Mouse (Mus musculus): ENCODE data around the gene Cacna1c. TPM values are rescaled to one million over a fixed set of nuclear protein-coding genes. Genes with fewer than 3 reads are reported as not detected.

Gene Cacna1c
- polyA plus RNA-seq, 1 experiment from 2014 or later: 44.0 TPM

DNA sequence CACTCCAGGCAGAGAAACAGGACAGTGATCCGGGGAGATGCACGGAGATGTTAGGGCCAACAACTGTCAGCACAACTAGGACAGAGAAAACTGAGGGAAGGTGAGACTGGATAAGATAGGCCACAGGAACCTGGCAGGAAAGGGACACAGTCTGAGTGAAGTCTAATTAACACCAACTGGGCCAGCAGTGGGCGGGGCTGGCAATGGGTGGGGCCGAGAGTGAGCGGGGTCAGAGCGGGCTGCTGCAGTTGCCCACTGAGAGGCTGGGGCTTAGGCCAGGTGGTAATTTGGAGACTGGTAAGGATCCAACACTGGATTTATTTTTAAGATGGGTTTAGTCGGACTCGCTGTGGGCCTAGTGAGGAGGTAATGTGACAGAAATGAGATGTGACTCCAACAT, 418.8 kb downstream of the Cacna1c start:
- Histone ChIP-seq H3K27ac (ENCODE audit: low read depth, low read length) (no peak overlapping the region), H3K9me3 (replicated peaks; ENCODE audit: control insufficient read depth, low read length) (no peaks in the 10 kb centered on the region), H3K27me3 (ENCODE audit: control insufficient read depth, insufficient read depth, low read length) (no peaks in the 10 kb centered on the region), H3K9ac (ENCODE audit: low read depth, low read length) (no peak overlapping the region), H3K4me3 (ENCODE audit: low read depth, low read length) (no peak overlapping the region), H3K4me2 (no peak overlapping the region), H3K36me3 (ENCODE audit: control insufficient read depth, insufficient read depth, low read length) (no peaks in the 10 kb centered on the region), H3K4me1 (ENCODE audit: control insufficient read depth, insufficient read depth, low read length) (peaks cover 5% of the 10 kb centered on the region; the same call in 1 of the 2 replicates)
- ATAC-seq (replicated peaks; ENCODE audit: insufficient number of reproducible peaks, low FRiP score, low TSS enrichment): no peak
- WGBS (ENCODE audit: insufficient replicate concordance): 53% methylated on average over 8 of the region's 8 CpGs

DNA sequence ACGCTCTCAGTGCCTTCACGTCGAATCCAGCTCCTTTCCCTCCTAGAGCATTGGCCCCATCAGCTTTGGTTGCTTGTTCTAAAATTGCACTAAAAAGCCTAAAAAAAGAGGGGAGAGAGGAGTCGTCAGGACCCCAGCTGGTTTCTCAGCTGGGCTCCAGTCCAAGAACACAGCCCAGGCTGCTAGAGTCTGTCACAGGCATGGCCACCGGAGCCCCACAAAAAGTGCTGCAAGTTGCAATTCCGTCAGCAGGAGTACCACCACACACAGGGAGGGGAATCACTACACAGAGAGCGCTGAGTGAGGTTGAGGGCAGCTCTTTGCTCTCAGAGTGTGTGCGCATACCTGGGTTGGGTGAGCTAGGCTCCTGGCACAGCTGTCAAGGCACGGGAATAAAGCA, 419.8 kb downstream of the Cacna1c start:
- no peaks in the 10 kb centered on the region for H3K27me3 ChIP-seq (ENCODE audit: control insufficient read depth, insufficient read depth, low read length)
- no peak overlapping the region for H3K27ac ChIP-seq (ENCODE audit: low read depth, low read length)
- no peak overlapping the region for H3K4me2 ChIP-seq
- no peak overlapping the region for H3K4me3 ChIP-seq (ENCODE audit: low read depth, low read length)
- no peaks in the 10 kb centered on the region for H3K9me3 ChIP-seq (replicated peaks; ENCODE audit: control insufficient read depth, low read length)
- no peaks in the 10 kb centered on the region for H3K36me3 ChIP-seq (ENCODE audit: control insufficient read depth, insufficient read depth, low read length)
- H3K4me1 ChIP-seq (ENCODE audit: control insufficient read depth, insufficient read depth, low read length): no peaks in the 10 kb centered on the region; the same call in 1 of the 2 replicates
- 77% methylated on average over 9 of the region's 9 CpGs for WGBS (ENCODE audit: insufficient replicate concordance)
- no peak for ATAC-seq (replicated peaks; ENCODE audit: insufficient number of reproducible peaks, low FRiP score, low TSS enrichment)
- no peak overlapping the region for H3K9ac ChIP-seq (ENCODE audit: low read depth, low read length)

DNA sequence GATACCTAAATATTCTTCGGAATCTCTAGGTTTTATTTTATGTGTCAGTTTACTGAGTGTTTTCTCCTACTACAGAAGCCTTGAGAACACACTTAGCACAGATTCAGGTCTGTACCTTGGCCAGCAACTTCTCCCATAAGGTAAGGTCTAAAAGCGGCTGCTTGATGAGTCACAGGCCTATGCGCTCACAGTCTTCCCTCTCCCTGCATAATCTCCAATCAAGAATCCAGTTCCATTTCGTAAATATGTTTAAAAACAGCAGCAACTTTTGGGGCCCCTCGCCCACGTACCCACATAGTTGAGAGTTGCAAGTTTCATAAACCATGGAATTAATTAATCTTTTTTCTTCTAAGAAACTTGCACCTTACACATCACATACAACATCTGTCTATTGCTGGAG, 423.6 kb downstream of the Cacna1c start:
- H3K4me2 ChIP-seq: no peak overlapping the region
- H3K36me3 ChIP-seq (ENCODE audit: control insufficient read depth, insufficient read depth, low read length): no peaks in the 10 kb centered on the region
- no peak overlapping the region for H3K9ac ChIP-seq (ENCODE audit: low read depth, low read length)
- H3K27me3 ChIP-seq (ENCODE audit: control insufficient read depth, insufficient read depth, low read length): no peaks in the 10 kb centered on the region
- no peak for ATAC-seq (replicated peaks; ENCODE audit: insufficient number of reproducible peaks, low FRiP score, low TSS enrichment)
- H3K4me3 ChIP-seq (ENCODE audit: low read depth, low read length): no peak overlapping the region
- WGBS (ENCODE audit: insufficient replicate concordance): 89% methylated on average over 6 of the region's 6 CpGs
- H3K9me3 ChIP-seq (replicated peaks; ENCODE audit: control insufficient read depth, low read length): no peaks in the 10 kb centered on the region
- H3K4me1 ChIP-seq (ENCODE audit: control insufficient read depth, insufficient read depth, low read length): no peaks in the 10 kb centered on the region; the same call in 1 of the 2 replicates
- H3K27ac ChIP-seq (ENCODE audit: low read depth, low read length): no peak overlapping the region

DNA sequence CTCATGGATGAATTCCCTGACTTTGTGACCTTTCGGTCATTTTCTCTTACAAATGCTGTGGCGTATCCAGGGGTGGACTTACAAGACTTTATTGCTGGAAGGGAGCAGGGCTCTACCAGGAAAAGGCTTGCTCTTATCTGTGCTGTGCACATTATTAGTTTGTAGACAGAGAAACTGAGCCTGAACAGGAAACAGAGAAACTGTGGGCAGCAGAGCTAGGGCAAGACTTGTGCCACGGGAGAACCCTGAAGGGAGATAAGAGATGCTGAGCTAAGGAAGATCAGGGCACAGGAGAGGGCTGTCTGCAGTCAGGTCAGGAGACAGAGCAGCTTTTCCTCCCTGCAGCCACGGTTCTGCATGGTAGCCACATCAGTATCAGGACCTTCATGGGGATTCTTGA, 425.1 kb downstream of the Cacna1c start:
- Histone ChIP-seq H3K4me2 (no peak overlapping the region), H3K9me3 (replicated peaks; ENCODE audit: control insufficient read depth, low read length) (no peaks in the 10 kb centered on the region), H3K27me3 (ENCODE audit: control insufficient read depth, insufficient read depth, low read length) (no peaks in the 10 kb centered on the region), H3K27ac (ENCODE audit: low read depth, low read length) (no peak overlapping the region), H3K36me3 (ENCODE audit: control insufficient read depth, insufficient read depth, low read length) (no peaks in the 10 kb centered on the region), H3K9ac (ENCODE audit: low read depth, low read length) (no peak overlapping the region), H3K4me3 (ENCODE audit: low read depth, low read length) (no peak overlapping the region), H3K4me1 (ENCODE audit: control insufficient read depth, insufficient read depth, low read length) (no peaks in the 10 kb centered on the region)
- 58% methylated on average over 4 of the region's 4 CpGs for WGBS (ENCODE audit: insufficient replicate concordance)
- no peak for ATAC-seq (replicated peaks; ENCODE audit: insufficient number of reproducible peaks, low FRiP score, low TSS enrichment)

DNA sequence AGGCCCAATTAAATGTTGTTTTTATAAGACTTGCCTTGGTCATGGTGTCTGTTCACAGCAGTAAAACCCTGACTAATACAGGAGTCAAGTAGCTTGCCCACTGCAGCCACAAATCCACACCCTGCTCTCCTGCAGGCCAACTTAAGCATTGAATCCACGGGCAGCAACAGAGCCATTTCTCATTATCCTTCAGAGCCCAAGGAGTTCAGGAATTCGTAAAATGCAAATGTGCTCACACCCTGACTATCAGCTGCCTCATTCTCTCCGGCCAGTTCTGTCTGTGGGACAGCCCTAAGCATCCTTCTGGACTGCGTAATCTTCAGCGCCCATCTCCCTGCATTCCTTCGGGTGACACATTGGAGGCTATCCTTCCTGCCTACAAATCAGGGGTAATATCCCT, 425.8 kb downstream of the Cacna1c start:
- Histone ChIP-seq H3K36me3 (ENCODE audit: control insufficient read depth, insufficient read depth, low read length) (no peaks in the 10 kb centered on the region), H3K4me3 (ENCODE audit: low read depth, low read length) (no peak overlapping the region), H3K4me1 (ENCODE audit: control insufficient read depth, insufficient read depth, low read length) (no peaks in the 10 kb centered on the region), H3K27ac (ENCODE audit: low read depth, low read length) (no peak overlapping the region), H3K27me3 (ENCODE audit: control insufficient read depth, insufficient read depth, low read length) (no peaks in the 10 kb centered on the region), H3K4me2 (no peak overlapping the region), H3K9me3 (replicated peaks; ENCODE audit: control insufficient read depth, low read length) (no peaks in the 10 kb centered on the region), H3K9ac (ENCODE audit: low read depth, low read length) (no peak overlapping the region)
- 75% methylated on average over 6 of the region's 6 CpGs for WGBS (ENCODE audit: insufficient replicate concordance)
- no peak for ATAC-seq (replicated peaks; ENCODE audit: insufficient number of reproducible peaks, low FRiP score, low TSS enrichment)

DNA sequence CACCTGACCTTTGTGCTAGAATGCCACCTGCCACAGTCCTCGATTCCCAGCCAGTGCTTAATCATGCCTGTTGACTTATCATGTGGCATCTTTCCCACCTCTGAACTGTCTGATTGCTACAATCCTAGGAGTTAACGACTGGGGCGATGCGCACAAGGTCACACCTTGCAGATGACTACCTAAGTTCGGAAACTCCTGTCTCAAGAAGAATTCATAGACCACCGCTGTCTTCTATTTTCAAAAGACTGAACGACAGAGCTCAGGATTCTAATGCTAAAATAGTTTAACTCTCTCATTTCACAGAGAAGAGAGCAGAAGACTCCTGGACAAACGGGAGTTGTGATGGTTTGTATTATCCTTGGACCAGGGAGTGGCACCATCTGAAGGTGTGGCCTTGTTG, 426.4 kb downstream of the Cacna1c start:
- Histone ChIP-seq H3K27me3 (ENCODE audit: control insufficient read depth, insufficient read depth, low read length) (no peaks in the 10 kb centered on the region), H3K9ac (ENCODE audit: low read depth, low read length) (no peak overlapping the region), H3K27ac (ENCODE audit: low read depth, low read length) (no peak overlapping the region), H3K36me3 (ENCODE audit: control insufficient read depth, insufficient read depth, low read length) (no peaks in the 10 kb centered on the region), H3K4me2 (no peak overlapping the region), H3K4me3 (ENCODE audit: low read depth, low read length) (no peak overlapping the region), H3K4me1 (ENCODE audit: control insufficient read depth, insufficient read depth, low read length) (no peaks in the 10 kb centered on the region), H3K9me3 (replicated peaks; ENCODE audit: control insufficient read depth, low read length) (no peaks in the 10 kb centered on the region)
- 91% methylated on average over 8 of the region's 8 CpGs for WGBS (ENCODE audit: insufficient replicate concordance)
- ATAC-seq (replicated peaks; ENCODE audit: insufficient number of reproducible peaks, low FRiP score, low TSS enrichment): no peak

DNA sequence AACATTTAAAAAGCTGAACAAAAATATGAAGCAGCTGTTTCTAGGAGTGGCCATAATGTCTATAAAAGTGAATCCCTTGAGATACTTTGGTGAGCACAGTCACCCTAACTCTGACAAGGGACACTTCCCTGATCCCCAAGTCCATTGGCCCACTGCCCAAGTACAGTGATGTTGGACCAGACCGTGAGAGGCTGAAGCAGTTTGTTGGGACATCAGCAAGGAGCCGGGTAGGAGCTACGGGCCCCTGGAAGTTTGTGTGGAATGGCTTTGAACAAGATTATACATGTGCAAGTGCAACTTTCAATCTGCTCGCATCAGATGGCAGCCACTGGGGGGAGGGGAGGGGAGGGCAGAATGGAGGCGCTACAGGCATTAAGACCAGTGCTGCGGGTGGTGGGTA, 428.5 kb downstream of the Cacna1c start:
- Histone ChIP-seq H3K4me2 (no peak overlapping the region), H3K4me1 (ENCODE audit: control insufficient read depth, insufficient read depth, low read length) (no peaks in the 10 kb centered on the region), H3K27me3 (ENCODE audit: control insufficient read depth, insufficient read depth, low read length) (no peaks in the 10 kb centered on the region), H3K9ac (ENCODE audit: low read depth, low read length) (no peak overlapping the region), H3K4me3 (ENCODE audit: low read depth, low read length) (no peak overlapping the region), H3K27ac (ENCODE audit: low read depth, low read length) (no peak overlapping the region), H3K36me3 (ENCODE audit: control insufficient read depth, insufficient read depth, low read length) (no peaks in the 10 kb centered on the region), H3K9me3 (replicated peaks; ENCODE audit: control insufficient read depth, low read length) (no peaks in the 10 kb centered on the region)
- ATAC-seq (replicated peaks; ENCODE audit: insufficient number of reproducible peaks, low FRiP score, low TSS enrichment): no peak
- 74% methylated on average over 6 of the region's 6 CpGs for WGBS (ENCODE audit: insufficient replicate concordance)

DNA sequence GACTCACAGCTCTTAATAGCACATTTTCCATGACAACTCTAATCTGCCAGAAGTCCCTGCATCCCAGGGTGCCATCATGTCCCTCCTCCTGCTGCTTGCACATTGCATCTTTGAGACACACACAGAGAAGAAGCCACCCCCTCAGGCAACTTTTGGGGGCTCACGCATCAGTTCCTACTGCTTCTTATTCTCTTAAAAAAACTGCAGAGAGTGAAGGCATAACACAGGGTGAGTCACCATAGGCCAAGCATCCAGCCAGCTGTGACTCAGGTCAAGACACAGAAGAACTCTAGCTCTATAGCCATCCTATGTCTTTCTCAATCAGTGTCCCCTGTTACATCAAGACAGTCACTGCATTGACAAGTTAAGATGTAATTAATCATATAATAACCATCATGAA, 431.0 kb downstream of the Cacna1c start:
- 71% methylated on average over 1 of the region's 1 CpGs for WGBS (ENCODE audit: insufficient replicate concordance)
- ATAC-seq (replicated peaks; ENCODE audit: insufficient number of reproducible peaks, low FRiP score, low TSS enrichment): no peak
- Histone ChIP-seq H3K9ac (ENCODE audit: low read depth, low read length) (no peak overlapping the region), H3K27ac (ENCODE audit: low read depth, low read length) (no peak overlapping the region), H3K27me3 (ENCODE audit: control insufficient read depth, insufficient read depth, low read length) (no peaks in the 10 kb centered on the region), H3K36me3 (ENCODE audit: control insufficient read depth, insufficient read depth, low read length) (no peaks in the 10 kb centered on the region), H3K9me3 (replicated peaks; ENCODE audit: control insufficient read depth, low read length) (no peaks in the 10 kb centered on the region), H3K4me1 (ENCODE audit: control insufficient read depth, insufficient read depth, low read length) (no peaks in the 10 kb centered on the region), H3K4me2 (no peak overlapping the region), H3K4me3 (ENCODE audit: low read depth, low read length) (no peak overlapping the region)

DNA sequence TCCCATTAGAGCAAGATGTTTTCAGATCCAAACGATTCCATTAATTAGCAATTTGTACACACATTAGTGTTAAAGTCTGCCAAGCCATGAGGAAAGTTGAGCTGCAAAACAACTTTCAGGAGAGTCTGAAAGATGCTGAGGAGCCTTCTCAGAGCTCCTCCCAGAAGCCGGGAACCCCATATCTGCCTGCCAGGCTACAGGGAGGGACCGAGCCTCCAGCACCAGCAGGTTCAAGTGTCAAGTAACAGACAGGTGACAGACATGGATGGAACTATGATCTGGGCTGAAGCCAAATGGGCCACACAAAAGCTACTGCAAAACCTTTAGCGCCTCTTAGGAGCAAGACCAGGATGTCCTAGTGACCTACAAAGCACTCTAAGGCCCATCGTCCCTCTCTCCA, 437.2 kb downstream of the Cacna1c start:
- Histone ChIP-seq H3K9me3 (replicated peaks; ENCODE audit: control insufficient read depth, low read length) (no peaks in the 10 kb centered on the region), H3K4me1 (ENCODE audit: control insufficient read depth, insufficient read depth, low read length) (peaks cover 12% of the 10 kb centered on the region), H3K27me3 (ENCODE audit: control insufficient read depth, insufficient read depth, low read length) (no peaks in the 10 kb centered on the region), H3K4me3 (ENCODE audit: low read depth, low read length) (no peak overlapping the region), H3K27ac (ENCODE audit: low read depth, low read length) (0 out of 2 replicates have a peak overlapping the region, but pooled peaks have one; percentile 12), H3K36me3 (ENCODE audit: control insufficient read depth, insufficient read depth, low read length) (no peaks in the 10 kb centered on the region), H3K9ac (ENCODE audit: low read depth, low read length) (no peak overlapping the region), H3K4me2 (no peak overlapping the region)
- WGBS (ENCODE audit: insufficient replicate concordance): 69% methylated on average over 5 of the region's 5 CpGs
- ATAC-seq (replicated peaks; ENCODE audit: insufficient number of reproducible peaks, low FRiP score, low TSS enrichment): no peak

Measured in heart, embryonic 11.5 days (tissue).